15 mouse cellular contexts compared by ENCODE assay signal in genomic region chr1:115058440-115058839, GRCm38 (mm10).
"Had no signal": no experiment of that assay in that cellular context is flagged by ENCODE, and none has a peak within 500 bp of the region (broad histone marks: within the 10 kb centered on the region; RNA-seq: fewer than 3 reads in every experiment).

No protein-coding gene starts in this region.

- H3K9me3 ChIP-seq: lung, embryonic 15.5 days; midbrain, embryonic 13.5 days; midbrain, embryonic 15.5 days; neural tube, embryonic 12.5 days had no signal

- H3K27me3 ChIP-seq: lung, embryonic 15.5 days; megakaryocyte, embryonic 14.5 days; midbrain, embryonic 13.5 days; midbrain, embryonic 15.5 days; neural tube, embryonic 12.5 days had no signal

- H3K27ac ChIP-seq: lung, embryonic 15.5 days; macrophage; midbrain, embryonic 13.5 days; midbrain, embryonic 15.5 days; neural tube, embryonic 12.5 days had no signal

- DNase-seq: lung, adult 18-20 months; lung, postnatal 14 days; lung, postnatal 36 days; right cerebral cortex, postnatal 25 days; right cerebral cortex, postnatal 4 days; spleen, adult 18-20 months; thymus, adult 18-20 months; thymus, postnatal 25 days; thymus, postnatal 4 days had no signal

- H3K36me3 ChIP-seq: lung, embryonic 15.5 days; midbrain, embryonic 13.5 days; midbrain, embryonic 15.5 days; neural tube, embryonic 12.5 days had no signal

- H3K4me3 ChIP-seq: lung, embryonic 15.5 days; megakaryocyte, embryonic 14.5 days; midbrain, embryonic 13.5 days; midbrain, embryonic 15.5 days; neural tube, embryonic 12.5 days had no signal

- H3K4me1 ChIP-seq: lung, embryonic 15.5 days; megakaryocyte, embryonic 14.5 days; midbrain, embryonic 13.5 days; midbrain, embryonic 15.5 days; neural tube, embryonic 12.5 days had no signal
